Mouse (Mus musculus): Measurements from ENCODE around the gene Cd180. TPM values are rescaled to one million over a fixed set of nuclear protein-coding genes. Genes with fewer than 3 reads are reported as not detected.
"Not testable (repeated sequence)": the region's sequence is repeated elsewhere in the genome, so short reads cannot be mapped to it uniquely, and the experiment has no call there.

Cd180 gene
- polyA plus RNA-seq, 1 experiment from 2014 or later = 1.0 TPM

DNA sequence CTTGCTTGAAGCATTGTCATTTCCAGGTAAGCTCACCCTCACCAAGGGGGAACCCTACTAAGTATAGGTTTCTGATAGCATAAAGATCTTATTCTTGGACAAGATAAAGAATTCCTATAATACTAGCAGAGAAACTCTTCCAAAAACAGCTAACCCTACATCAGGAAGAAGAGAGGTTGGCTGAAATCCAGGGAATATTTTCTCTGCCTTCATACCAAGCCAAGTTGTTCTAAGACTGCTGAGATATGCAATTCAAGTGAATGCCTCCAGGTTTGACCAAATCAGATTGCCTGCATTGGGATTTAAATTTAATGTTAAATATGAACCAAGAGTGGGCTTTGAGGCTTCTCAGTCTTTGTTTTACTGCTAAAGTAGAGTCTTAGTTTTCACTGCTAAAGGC is 32.1 kb downstream of the Cd180 start:
- Histone ChIP-seq H3K36me3 (no peaks in the 10 kb centered on the region), H3K27me3 (replicated peaks) (no peaks in the 10 kb centered on the region), H3K27ac (no peak overlapping the region), H3K9me3 (replicated peaks) (no peaks in the 10 kb centered on the region), H3K4me3 (no peak overlapping the region), H3K9ac (no peak overlapping the region), H3K4me2 (no peak overlapping the region), H3K4me1 (peaks cover 7% of the 10 kb centered on the region; the same call in 1 of the 2 replicates)
- ATAC-seq = no peak

DNA sequence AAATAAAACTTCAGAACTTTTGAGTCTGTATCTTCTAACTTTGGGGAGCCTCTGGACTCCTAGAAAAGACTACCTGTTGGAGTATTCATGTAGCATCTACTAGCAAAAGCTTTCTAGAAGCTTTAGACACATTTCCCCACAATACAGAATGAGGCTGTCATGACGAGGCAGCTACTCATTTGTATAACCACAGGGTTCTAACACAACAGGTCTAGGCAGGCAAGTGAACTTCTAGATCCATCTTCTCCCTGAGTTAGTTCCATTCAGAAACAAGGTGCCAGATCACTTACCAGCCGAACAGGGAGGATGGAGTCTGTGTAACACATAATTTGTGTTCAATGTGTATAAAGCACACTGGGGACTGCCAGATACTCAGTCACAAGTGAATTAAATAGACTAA is 32.5 kb downstream of the Cd180 start:
- Histone ChIP-seq H3K4me3 (no peak overlapping the region), H3K9me3 (replicated peaks) (no peaks in the 10 kb centered on the region), H3K9ac (no peak overlapping the region), H3K4me1 (peaks cover 7% of the 10 kb centered on the region; the same call in 1 of the 2 replicates), H3K27ac (no peak overlapping the region), H3K27me3 (replicated peaks) (no peaks in the 10 kb centered on the region), H3K36me3 (no peaks in the 10 kb centered on the region), H3K4me2 (no peak overlapping the region)
- 52% methylated on average over 2 of the region's 2 CpGs for WGBS (ENCODE audit: insufficient replicate concordance)
- no peak for ATAC-seq

DNA sequence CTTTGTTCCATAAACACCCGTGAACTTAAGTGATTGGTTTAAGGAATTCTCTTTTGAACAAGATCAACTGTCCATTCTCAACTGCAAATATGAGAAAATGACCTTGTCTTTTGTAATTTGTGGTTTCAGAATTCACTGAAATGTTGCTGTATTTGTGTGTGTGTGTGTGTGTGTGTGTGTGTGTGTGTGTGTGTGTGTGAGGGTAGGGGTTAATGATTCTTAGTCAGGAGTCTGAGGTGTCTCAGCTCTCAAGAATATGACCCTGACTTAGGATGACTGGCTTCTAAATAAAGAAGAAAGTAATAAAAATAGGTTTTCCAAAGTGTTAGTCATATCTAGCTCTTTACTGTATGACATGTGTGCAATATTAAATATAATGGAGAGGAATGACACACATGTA is 33.5 kb downstream of the Cd180 start:
- no peak overlapping the region for H3K4me3 ChIP-seq
- no peak overlapping the region for H3K4me2 ChIP-seq
- 71% methylated on average over 1 of the region's 1 CpGs for WGBS (ENCODE audit: insufficient replicate concordance)
- no peaks in the 10 kb centered on the region for H3K36me3 ChIP-seq
- no peaks in the 10 kb centered on the region for H3K27me3 ChIP-seq (replicated peaks)
- H3K9ac ChIP-seq = no peak overlapping the region
- ATAC-seq = no peak
- peaks cover 7% of the 10 kb centered on the region; the same call in 1 of the 2 replicates for H3K4me1 ChIP-seq
- no peaks in the 10 kb centered on the region for H3K9me3 ChIP-seq (replicated peaks)
- H3K27ac ChIP-seq = no peak overlapping the region

DNA sequence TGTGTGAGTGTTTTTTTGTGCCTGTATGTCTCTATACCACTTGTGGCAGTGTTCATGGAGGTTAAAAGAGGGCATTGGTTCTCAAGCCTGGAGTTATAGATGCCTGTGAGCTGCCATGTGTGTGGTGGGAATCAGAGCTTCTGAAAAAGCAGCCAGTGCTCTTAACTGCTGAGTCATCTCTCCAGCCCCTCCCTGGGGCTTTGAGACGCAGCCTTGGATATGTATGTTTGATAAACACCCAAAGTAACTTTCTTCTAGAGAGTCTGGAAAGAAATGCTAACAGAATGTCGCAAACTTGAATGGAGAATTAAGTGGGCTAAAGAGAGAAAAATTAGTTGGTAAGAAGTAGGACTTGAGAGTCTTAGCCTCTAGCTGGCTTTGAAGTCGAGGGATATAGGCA is 34.7 kb downstream of the Cd180 start:
- H3K27me3 ChIP-seq (replicated peaks) = no peaks in the 10 kb centered on the region
- WGBS (ENCODE audit: insufficient replicate concordance) = 49% methylated on average over 3 of the region's 3 CpGs
- ATAC-seq = no peak
- no peaks in the 10 kb centered on the region for H3K9me3 ChIP-seq (replicated peaks)
- H3K27ac ChIP-seq = no peak overlapping the region
- no peaks in the 10 kb centered on the region for H3K36me3 ChIP-seq
- H3K4me2 ChIP-seq = no peak overlapping the region
- H3K9ac ChIP-seq = no peak overlapping the region
- H3K4me1 ChIP-seq = peaks cover 7% of the 10 kb centered on the region; the same call in 1 of the 2 replicates
- H3K4me3 ChIP-seq = no peak overlapping the region

DNA sequence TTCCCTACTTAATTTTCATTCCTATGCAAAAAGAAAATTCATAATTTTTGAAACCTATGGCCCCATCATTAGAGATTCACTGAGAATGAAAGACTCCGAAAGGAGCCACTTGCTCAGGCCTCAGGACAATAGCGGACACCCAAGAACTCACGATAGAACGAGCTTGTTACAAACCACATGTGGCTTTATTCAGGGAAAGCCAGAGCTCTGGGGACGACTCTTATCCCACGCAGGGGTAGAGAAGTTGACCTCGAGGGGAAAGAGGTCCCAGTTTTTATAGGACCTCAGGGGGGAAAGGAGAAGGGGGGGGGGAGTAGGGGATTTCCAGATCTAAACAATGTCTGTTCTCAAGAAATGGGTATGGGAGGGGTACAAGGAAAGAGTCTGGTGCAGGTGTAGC is 35.6 kb downstream of the Cd180 start:
- WGBS (ENCODE audit: insufficient replicate concordance) = 71% methylated on average over 7 of the region's 7 CpGs
- not testable (repeated sequence) for H3K27ac ChIP-seq; H3K4me2 ChIP-seq; H3K4me3 ChIP-seq; ATAC-seq; H3K27me3 ChIP-seq (replicated peaks); H3K9ac ChIP-seq; H3K36me3 ChIP-seq; H3K9me3 ChIP-seq (replicated peaks); H3K4me1 ChIP-seq

DNA sequence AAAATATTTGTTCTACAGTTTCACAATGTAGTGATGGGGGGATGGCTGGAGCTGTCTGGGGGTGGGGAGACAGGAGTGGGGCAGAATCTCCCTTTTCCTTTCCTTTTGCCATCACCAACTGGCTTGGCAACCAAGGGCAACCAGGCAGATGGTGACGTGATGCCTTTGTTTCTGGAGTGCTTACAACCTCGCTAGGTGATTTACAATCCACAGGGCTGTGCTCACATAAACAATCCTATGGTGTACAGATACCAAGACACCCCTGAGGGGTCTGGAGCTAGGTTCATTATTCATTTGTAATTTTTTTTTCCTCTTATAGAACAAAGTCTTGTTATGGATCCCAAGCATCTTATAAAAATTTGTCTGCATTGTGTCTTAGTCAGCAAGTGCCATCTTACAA is 39.7 kb downstream of the Cd180 start:
- WGBS (ENCODE audit: insufficient replicate concordance) = 67% methylated on average over 2 of the region's 2 CpGs

DNA sequence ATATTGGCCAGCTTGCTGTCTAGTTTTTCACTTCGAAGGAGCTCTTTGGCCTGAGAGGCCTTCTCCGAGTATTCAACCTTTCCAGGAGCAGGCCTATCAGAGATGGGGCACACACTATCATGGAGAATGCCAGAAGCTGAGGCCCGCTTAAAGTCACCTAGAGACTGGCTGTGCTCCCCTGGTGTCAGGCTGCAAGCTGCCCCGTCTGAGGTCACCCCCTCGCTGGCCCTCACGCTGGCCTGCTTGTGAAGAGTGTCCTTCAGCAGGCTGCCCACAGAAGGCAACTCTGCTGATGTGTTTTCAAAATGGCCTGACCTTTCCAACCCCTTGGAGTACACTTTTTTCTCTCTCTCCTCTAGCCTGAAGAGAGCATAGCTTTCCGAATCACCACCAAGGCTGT is 44.5 kb downstream of the Cd180 start:
- Histone ChIP-seq H3K4me2 (no peak overlapping the region), H3K36me3 (peaks cover 48% of the 10 kb centered on the region), H3K27me3 (replicated peaks) (no peaks in the 10 kb centered on the region), H3K9me3 (replicated peaks) (no peaks in the 10 kb centered on the region), H3K4me1 (peaks cover 11% of the 10 kb centered on the region), H3K27ac (no peak overlapping the region), H3K9ac (no peak overlapping the region), H3K4me3 (no peak overlapping the region)
- WGBS (ENCODE audit: insufficient replicate concordance) = 86% methylated on average over 7 of the region's 7 CpGs
- no peak for ATAC-seq

More for the DNA sequence above, 39.7 kb downstream of the Cd180 start:
- H3K4me3 ChIP-seq = no peak overlapping the region
- peaks cover 28% of the 10 kb centered on the region for H3K36me3 ChIP-seq
- no peak overlapping the region for H3K9ac ChIP-seq
- no peak overlapping the region for H3K4me2 ChIP-seq
- H3K9me3 ChIP-seq (replicated peaks) = no peaks in the 10 kb centered on the region
- no peak overlapping the region for H3K27ac ChIP-seq
- H3K27me3 ChIP-seq (replicated peaks) = no peaks in the 10 kb centered on the region
- no peak for ATAC-seq
- H3K4me1 ChIP-seq = peaks cover 4% of the 10 kb centered on the region; the same call in 1 of the 2 replicates

DNA sequence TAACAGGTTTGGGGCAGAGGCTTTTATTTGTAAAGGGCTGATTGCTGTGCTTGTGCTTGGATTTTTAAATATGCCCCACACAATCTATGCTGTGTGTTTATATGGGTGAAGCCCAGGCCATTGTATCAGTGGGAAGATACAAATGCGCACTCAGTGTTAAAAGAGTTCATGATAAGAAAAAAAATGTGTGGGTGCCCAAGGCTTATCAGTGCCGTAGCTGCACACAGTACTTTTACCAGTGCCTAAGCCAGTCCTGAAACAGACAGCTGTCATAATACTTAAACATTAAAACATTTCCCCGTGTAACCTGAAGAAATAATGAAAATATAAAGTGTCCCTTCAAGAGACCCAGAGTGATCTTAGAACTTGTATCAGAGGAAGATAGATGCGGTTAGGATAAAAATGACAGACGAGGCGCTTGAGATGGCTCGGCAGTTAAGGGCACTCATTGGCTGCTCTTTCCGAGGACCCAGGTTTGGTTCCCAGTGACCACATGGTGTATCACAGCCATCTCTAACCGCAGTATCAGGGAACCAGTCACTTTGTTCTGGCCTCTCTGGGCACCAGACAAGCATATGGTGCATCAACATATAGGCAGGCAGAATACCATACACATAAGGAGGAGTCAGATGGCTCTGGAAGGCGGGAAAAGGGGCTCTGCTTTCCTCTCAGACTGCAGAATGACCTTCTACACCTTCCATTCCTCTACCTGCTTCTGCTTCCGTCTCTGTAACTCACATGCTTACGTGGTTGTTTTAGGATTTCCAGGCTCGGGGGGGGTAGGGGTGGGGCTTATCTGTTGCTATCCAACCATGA is 46.6 kb downstream of the Cd180 start:
- Histone ChIP-seq H3K4me3 (no peak overlapping the region), H3K4me2 (no peak overlapping the region), H3K4me1 (peaks cover 11% of the 10 kb centered on the region), H3K27me3 (replicated peaks) (no peaks in the 10 kb centered on the region), H3K9me3 (replicated peaks) (no peaks in the 10 kb centered on the region), H3K9ac (no peak overlapping the region), H3K27ac (no peak overlapping the region), H3K36me3 (peaks cover 48% of the 10 kb centered on the region)
- WGBS (ENCODE audit: insufficient replicate concordance) = 60% methylated on average over 13 of the region's 13 CpGs
- peak; percentile 69 for ATAC-seq

DNA sequence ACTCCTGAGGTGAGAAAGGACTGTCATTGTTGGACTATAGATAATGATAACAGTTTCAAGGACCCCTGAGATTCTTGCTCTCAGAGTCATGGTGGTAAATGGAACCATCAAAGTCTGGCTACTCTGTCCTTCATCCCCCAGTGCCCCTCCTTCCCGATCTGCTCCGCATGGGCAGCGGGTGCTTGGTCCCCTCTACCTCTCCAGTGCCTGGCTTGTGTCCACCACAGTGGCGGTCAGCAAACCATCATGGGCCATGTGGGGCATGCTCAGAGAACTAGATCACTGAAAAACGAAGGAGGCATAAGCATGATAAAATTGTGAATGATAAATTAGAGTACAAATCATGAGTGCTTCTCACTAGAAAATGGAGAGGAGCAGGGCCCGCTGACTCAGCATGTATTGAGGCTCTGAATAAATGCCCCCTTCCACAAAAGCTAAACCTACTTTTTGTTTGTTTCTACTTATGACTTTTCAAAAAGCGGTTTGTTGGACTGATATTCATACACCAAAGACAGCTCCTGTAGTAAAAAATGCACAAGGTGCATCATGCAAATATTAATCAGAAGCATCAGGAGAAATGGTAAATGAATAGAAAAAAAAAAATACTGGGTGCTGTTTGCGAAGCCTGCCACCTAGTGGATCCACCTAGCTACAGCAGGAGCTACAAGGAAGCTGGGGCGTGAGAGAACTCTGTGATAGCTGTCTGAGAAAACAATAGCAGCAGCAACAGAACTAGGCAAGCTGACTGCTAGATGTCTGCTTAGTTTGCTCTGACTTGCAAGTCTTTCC is 51.3 kb downstream of the Cd180 start:
- Histone ChIP-seq H3K4me1 (peaks cover 6% of the 10 kb centered on the region), H3K4me2 (no peak overlapping the region), H3K9me3 (replicated peaks) (no peaks in the 10 kb centered on the region), H3K27ac (no peak overlapping the region), H3K4me3 (no peak overlapping the region), H3K9ac (no peak overlapping the region), H3K36me3 (peaks cover 12% of the 10 kb centered on the region), H3K27me3 (replicated peaks) (no peaks in the 10 kb centered on the region)
- 55% methylated on average over 9 of the region's 9 CpGs for WGBS (ENCODE audit: insufficient replicate concordance)
- ATAC-seq = no peak

DNA sequence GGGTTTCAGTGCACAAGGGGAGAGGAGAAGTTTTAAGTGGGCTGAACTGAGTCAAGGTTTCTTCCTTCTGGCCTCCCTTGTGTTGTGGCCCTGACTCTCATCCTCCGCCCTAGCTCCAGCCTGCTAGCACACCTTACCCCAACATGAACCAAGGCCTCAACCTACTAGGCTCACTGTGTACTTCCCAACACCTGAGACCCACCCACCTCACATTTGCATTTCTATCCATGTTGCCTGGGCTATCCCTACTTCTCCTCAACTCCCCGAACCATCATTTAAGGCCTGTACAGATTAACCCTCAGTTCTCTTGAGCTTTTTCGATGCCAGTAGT is 51.9 kb downstream of the Cd180 start:
- peaks cover under 1% of the 10 kb centered on the region; the same call in 1 of the 2 replicates for H3K4me1 ChIP-seq
- H3K36me3 ChIP-seq = peaks cover 15% of the 10 kb centered on the region
- ATAC-seq = no peak

DNA sequence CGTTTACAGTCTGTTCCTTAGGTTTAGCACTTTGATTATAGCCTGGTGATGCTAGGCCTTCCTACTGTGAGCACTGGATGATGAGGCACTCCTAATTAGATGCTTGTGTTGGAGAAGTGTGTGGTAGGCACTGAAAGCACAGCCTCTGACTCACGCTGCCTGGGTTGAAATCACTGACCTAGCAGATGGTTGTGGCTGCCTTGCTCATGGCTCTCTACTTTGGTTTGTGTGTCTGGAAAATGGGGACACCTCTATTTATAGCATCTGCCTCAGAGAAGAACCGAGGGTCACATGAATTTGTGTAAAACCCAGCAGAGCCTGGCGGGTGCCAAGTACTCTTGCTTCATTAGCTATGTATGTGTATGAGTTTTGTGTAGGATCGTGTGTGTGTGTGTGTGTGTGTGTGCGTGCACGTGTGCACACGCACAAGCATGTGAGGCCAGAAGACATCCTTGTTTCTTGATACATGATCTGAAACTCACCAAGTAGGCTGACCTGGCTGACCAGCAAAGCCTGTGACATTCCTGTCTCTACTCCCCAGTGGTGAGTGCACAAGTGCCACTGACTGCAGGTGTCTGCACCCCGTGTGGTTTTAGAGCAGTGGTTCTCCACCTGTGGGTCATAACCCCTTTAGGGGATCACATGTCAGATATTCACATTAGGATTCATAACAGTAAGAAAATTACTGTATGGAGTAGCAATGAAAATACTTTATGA is 52.4 kb downstream of the Cd180 start:
- 71% methylated on average over 9 of the region's 9 CpGs for WGBS (ENCODE audit: insufficient replicate concordance)
- no peak overlapping the region for H3K9ac ChIP-seq
- no peak overlapping the region for H3K4me2 ChIP-seq
- H3K27ac ChIP-seq = no peak overlapping the region
- H3K4me1 ChIP-seq = no peaks in the 10 kb centered on the region
- no peaks in the 10 kb centered on the region for H3K27me3 ChIP-seq (replicated peaks)
- H3K9me3 ChIP-seq (replicated peaks) = no peaks in the 10 kb centered on the region
- peaks cover 20% of the 10 kb centered on the region for H3K36me3 ChIP-seq
- H3K4me3 ChIP-seq = no peak overlapping the region
- ATAC-seq = no peak

More for the DNA sequence above, 51.9 kb downstream of the Cd180 start:
- no peak overlapping the region for H3K4me3 ChIP-seq
- H3K4me2 ChIP-seq = no peak overlapping the region
- WGBS (ENCODE audit: insufficient replicate concordance) = 84% methylated on average over 3 of the region's 3 CpGs
- no peak overlapping the region for H3K27ac ChIP-seq
- no peak overlapping the region for H3K9ac ChIP-seq
- H3K9me3 ChIP-seq (replicated peaks) = no peaks in the 10 kb centered on the region
- no peaks in the 10 kb centered on the region for H3K27me3 ChIP-seq (replicated peaks)
